Mouse (Mus musculus) megakaryocyte, embryonic 14.5 days (primary cell): ENCODE measurements at regions not wholly inside any gene's neighbourhood (a gene's known extent, or its start where the extent isn't known, plus 50 kb on each side); places are given as distances from the start of the nearest gene placed in this dataset.

Source experiments
- H3K27me3 ChIP-seq: replicated peaks from 2 replicates; pipeline ENCODE3; 2012; ENCODE audit warnings: inconsistent platforms
- H3K36me3 ChIP-seq: replicated peaks from 2 replicates; pipeline ENCODE3; 2012; ENCODE audit warnings: low read length, inconsistent platforms, mixed read lengths
- H3K4me1 ChIP-seq: 2 replicates; pipeline ENCODE4 v1.6.1; 2012; ENCODE audit warnings: inconsistent platforms
- H3K4me3 ChIP-seq: replicated peaks from 2 replicates; pipeline ENCODE3; 2012; ENCODE audit warnings: moderate library complexity, mild to moderate bottlenecking, inconsistent platforms
- H3K9me3 ChIP-seq: 2 replicates; pipeline ENCODE4 v1.6.1; 2012; ENCODE audit warnings: inconsistent platforms
- FLI1 ChIP-seq: IDR thresholded peaks from 2 replicates; pipeline ENCODE4 v1.6.1; 2012; ENCODE audit warnings: low read length, inconsistent platforms, mixed read lengths
- GATA1 ChIP-seq: IDR thresholded peaks from 3 replicates; pipeline ENCODE4 v1.6.1; 2012; ENCODE audit warnings: mixed read lengths, low read length, inconsistent platforms, borderline replicate concordance

DNA sequence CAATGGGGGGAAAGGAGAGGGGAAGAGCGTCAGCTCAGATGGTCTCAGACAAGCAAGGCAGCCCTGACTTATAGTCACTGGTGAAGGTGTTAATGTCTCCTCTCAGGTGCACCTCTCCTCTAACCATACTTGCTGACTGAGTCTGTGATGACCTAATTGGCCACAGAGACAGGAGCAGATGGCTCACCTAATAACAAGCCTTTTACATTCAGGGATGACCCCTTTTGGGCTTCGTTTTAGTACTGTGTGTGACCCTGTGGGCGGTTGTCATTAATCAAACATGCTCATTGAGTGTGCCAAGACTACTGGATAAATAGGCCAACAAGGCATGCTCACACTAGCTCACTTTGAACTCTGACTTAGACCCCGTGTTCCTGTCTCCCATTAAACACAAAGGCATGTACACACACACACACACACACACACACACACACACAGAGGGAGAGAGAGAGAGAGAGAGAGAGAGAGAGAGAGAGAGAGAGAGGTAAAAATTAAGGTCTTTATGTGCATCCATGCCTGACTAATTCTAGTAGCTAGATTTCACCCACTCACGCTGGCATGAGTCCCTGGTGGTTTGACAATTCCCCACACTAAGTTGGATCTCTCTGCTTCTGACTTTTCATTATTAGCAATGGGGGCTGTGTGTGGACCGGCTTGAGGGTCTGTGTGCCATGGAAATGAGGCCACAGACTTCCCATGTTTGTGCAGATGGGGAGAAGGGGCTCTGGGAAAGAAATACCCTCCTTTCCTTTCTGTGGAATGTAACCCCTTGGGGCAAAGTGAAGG is 332.1 kb downstream of the 1500009L16Rik start:
- Histone ChIP-seq H3K27me3 (peaks cover 7% of the 10 kb centered on the region), H3K9me3 (0 out of 2 replicates have a peak, but pooled peaks cover 2% of the 10 kb centered on the region), H3K4me1 (peaks cover 15% of the 10 kb centered on the region), H3K4me3 (no peak overlapping the region), H3K36me3 (no peaks in the 10 kb centered on the region)
- TF ChIP-seq FLI1 (no peak), GATA1 (no peak)

DNA sequence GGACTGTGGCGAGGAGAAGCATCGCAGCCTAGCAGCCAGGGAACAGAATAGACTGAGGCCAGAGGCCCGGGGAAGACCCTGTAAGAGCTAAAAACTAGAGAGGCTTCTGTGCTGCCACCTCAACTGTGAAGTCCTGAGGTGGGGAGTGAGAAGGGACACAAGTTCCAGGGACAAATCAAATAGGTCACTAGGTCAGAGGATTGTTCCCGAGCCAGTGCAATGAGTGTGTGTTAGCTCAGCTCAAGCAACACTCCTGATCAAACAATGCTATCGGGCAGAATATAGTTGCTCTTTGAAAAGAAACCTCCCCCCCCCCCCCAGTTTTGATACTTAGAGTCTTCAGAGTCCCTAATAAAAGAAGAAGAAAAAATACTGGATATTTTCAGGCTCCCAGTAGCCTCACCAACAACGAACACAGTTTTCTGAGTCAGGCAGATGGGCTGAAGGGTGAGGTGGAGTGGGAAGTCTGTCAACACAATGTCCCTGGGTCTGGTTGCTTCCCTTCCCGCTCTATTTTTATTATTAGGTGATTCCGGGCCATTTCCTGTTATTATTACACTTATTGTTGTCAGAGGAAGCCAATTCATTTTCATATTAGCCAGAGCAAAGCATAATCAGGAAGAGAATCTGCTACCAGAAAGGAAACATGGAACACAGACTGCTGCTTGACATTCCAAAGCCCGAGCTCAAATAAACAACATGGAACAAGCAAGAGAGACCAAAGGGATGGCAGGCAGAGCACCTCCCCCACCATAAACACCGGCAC is 332.9 kb downstream of the 1500009L16Rik start:
- no peak for TF ChIP-seq FLI1
- TF ChIP-seq GATA1, result no peak
- H3K9me3 ChIP-seq, result no peaks in the 10 kb centered on the region
- H3K4me3 ChIP-seq, result no peak overlapping the region
- H3K36me3 ChIP-seq, result no peaks in the 10 kb centered on the region
- peaks cover 4% of the 10 kb centered on the region for H3K27me3 ChIP-seq
- peaks cover 17% of the 10 kb centered on the region for H3K4me1 ChIP-seq

DNA sequence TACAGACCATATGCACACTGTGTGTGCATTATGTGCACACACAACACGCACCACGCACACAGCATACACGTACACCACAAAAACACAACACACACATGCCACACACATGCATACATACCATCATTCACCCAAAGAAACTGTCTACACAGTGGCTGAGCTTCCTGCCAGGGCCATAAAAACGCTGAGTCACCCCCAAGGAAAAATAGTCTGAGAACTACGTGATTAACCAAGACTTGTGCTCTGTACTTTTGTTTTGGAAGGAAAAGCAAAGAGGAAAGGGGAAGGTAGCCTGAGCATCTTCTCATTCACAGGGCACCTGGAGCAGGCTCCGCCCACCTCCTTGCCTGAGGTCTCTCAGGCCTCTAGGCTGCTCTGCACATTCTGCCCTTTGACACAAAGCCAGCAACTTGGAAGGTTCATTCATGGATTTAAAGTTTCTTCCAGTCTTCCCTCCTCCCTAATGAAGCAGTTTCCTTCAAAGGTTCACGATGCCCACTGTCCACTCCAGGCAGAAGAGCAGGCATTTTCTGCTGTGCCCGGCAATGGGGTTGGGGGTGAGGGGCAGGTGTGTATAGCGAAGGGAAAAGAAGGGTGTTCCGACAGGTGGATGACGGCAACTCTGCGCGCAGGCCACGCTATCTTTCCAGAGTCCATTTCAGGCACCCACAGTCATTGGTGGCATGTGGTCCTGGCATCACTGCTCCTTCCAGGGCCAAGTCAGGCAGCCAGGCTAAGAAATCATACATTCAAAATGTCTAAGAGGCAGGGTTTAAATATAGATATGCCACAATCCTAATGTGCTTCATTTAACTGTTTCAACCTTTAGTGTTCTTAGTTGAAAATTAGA is 333.9 kb downstream of the 1500009L16Rik start:
- H3K9me3 ChIP-seq, result no peaks in the 10 kb centered on the region
- peak overlapping the region; percentile 82 for H3K4me3 ChIP-seq
- peaks cover 24% of the 10 kb centered on the region for H3K4me1 ChIP-seq
- no peak for TF ChIP-seq FLI1
- TF ChIP-seq GATA1, result no peak
- H3K36me3 ChIP-seq, result no peaks in the 10 kb centered on the region
- H3K27me3 ChIP-seq, result peaks cover 4% of the 10 kb centered on the region

DNA sequence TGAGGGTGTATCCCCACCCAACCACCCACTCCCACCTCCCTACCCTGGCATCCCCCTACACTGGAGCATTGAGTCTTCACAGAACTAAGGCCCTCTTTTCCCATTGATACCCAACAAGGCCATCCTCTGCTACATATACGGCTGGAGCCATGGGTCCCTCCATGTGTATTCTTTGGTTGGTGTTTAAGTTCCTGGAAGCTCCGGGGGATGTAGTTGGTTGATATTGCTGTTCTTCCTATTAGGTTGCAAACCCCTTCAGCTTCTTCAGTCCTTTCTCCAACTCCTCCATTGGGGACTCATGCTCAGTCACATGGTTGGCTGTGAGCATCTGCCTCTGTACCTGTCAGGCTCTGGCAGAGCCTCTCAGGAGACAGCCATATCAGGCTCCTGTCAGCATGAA is 335.6 kb downstream of the 1500009L16Rik start:
- H3K36me3 ChIP-seq, result no peaks in the 10 kb centered on the region
- TF ChIP-seq GATA1 (no peak), FLI1 (no peak)

DNA sequence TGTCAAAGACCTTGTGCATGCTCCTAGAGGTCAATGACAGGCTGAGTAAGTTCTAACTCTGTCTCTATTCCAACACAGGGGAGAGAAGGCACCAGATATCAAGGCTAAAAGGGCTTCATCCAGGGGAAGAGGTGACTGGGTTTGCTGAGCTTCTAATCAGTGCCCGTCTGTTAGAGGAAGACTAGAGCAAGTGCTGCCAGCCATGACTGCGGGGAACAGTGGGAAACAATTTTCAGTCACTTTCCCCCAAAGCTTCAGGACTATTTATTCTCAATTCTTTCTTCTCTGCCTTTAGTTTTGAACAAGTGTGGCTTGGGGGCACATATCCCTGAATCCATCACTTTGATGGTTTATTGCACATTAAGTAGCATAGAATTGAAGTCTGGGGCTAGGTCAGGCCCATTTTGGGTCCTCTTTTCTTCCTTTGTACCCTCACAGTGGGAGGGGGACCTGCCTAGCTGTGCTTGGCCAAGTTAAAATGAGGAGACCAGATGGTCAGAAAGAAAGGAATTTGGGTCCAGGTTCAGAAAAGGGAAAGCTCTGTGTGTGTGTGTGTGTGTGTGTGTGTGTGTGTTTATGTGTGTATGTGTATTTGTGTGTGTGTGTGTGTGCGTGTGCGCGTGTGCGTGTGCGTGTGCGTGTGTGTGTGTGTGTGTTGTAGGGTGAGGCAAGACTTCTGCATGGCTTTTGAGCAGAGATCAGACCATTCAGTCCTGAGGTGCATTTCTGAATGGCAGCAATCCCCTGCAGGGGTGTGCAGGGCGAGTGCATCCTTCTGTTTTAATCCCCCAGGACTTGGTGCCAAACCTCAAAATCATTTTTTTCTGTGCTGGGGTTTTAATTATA is 337.2 kb downstream of the 1500009L16Rik start:
- TF ChIP-seq FLI1, result no peak

More for the DNA sequence above, 335.6 kb downstream of the 1500009L16Rik start:
- H3K4me1 ChIP-seq, result peaks cover 24% of the 10 kb centered on the region
- H3K9me3 ChIP-seq, result no peaks in the 10 kb centered on the region
- no peak overlapping the region for H3K4me3 ChIP-seq
- peaks cover 8% of the 10 kb centered on the region for H3K27me3 ChIP-seq

DNA sequence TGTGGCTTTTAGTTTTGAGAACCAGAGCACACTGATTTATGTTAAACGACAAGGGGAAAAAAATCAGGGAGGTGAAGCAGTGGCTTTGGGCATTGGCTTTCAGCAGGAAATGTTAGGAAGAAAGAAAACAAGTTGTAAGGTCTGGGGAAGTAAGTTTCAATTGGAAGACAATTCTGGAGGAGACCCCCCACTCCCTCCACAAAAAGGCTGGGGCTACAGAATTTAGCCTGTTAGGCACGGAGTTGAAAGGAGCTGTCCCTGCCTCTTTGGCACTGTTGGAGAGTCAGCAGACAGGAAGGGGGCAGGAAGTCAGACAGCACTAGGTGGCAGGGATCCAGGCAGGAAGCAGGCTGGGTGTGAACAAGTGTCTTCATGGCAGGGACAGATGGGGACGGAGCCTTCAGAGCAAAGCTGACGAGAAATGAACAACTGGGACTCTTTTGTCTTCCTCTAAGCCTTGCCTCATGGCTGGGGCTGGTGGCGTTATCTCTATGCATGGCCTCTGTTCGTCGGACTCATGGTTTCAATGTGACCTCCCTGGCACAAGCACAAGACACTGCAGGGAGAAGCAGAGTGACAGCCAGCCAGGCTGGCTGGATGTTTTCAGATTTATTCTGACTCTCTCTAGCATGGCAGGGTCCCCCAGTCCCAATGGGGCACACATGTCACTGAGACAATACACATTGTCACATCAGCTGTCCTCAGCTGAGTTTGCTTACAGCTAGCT is 338.0 kb downstream of the 1500009L16Rik start:
- TF ChIP-seq GATA1 (no peak), FLI1 (no peak)

More for the DNA sequence above, 337.2 kb downstream of the 1500009L16Rik start:
- Histone ChIP-seq H3K4me3 (no peak overlapping the region), H3K36me3 (no peaks in the 10 kb centered on the region), H3K9me3 (no peaks in the 10 kb centered on the region), H3K27me3 (peaks cover 10% of the 10 kb centered on the region), H3K4me1 (peaks cover 24% of the 10 kb centered on the region)

DNA sequence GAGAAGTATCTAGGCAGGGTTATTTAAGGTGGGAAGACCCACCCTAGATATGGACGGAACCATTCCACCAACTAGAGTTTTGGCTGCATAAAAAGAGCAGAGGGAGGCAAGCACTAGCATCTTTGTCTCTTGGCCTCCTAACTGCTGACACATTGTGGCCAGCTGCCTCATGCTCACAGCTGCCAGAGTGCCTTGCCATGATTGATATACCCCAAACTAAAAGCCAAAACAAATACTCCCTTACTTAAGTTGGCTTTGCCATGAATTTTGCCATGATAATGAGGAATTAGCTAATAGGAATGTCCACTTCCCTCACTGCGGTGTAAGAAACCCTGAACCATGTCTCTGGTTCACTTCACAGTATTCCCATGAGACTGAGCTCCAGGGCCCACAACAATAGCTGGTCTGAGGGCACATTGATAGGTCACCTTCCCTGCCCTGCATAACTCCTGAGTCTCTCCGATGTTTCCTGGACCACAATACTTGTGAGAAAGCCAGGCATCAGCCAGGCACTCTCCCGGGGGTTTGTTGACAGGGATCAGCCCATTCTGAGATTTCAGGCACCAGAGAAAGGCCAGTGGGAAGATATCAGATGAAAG is 344.5 kb downstream of the 1500009L16Rik start:
- H3K4me3 ChIP-seq, result no peak overlapping the region
- peaks cover 16% of the 10 kb centered on the region; the same call in 1 of the 2 replicates for H3K9me3 ChIP-seq
- no peaks in the 10 kb centered on the region for H3K36me3 ChIP-seq
- H3K4me1 ChIP-seq, result no peaks in the 10 kb centered on the region
- no peak for TF ChIP-seq FLI1
- TF ChIP-seq GATA1, result no peak
- H3K27me3 ChIP-seq, result peaks cover 10% of the 10 kb centered on the region

More for the DNA sequence above, 338.0 kb downstream of the 1500009L16Rik start:
- H3K36me3 ChIP-seq, result no peaks in the 10 kb centered on the region
- H3K4me3 ChIP-seq, result peak overlapping the region; percentile 80
- H3K9me3 ChIP-seq, result 0 out of 2 replicates have a peak, but pooled peaks cover 4% of the 10 kb centered on the region
- H3K4me1 ChIP-seq, result peaks cover 23% of the 10 kb centered on the region
- H3K27me3 ChIP-seq, result peaks cover 10% of the 10 kb centered on the region

DNA sequence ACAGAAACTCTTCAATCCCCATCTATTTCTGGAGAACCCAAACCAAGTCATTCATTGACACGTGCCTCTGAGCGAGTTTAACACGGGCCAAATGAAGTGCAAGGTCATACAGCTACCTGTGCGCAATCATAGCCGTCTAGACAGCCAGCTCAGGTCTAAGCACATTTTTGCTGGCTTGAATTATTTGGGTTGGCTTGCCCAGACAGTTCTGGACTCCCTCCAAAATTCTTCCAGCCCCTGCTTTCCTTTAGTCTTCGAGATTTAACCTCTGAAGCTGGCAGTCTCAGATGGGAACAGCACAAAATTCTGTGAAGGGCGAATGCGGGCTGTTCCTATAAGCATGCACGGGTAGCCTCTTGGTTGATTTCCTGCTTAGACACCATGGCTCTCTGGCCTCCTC is 347.1 kb downstream of the 1500009L16Rik start:
- H3K36me3 ChIP-seq, result no peaks in the 10 kb centered on the region
- peaks cover 16% of the 10 kb centered on the region; the same call in 1 of the 2 replicates for H3K9me3 ChIP-seq
- TF ChIP-seq FLI1, result no peak
- no peak for TF ChIP-seq GATA1
- no peak overlapping the region for H3K4me3 ChIP-seq
- H3K27me3 ChIP-seq, result peaks cover 3% of the 10 kb centered on the region
- H3K4me1 ChIP-seq, result no peaks in the 10 kb centered on the region
